In genomic region chr12:69351685-69352084, GRCm38 (mm10) we compare ENCODE assay signal across 13 mouse cellular contexts. TPM values are rescaled to one million over a fixed set of nuclear protein-coding genes. Genes with fewer than 3 reads are reported as not detected.
DNase-seq lines count a peak whose midpoint lies in the region; ATAC-seq and TF ChIP-seq lines count a peak whose summit lies in the region.
"Had no signal": no experiment of that assay in that cellular context is flagged by ENCODE, and none has a peak within 500 bp of the region (broad histone marks: within the 10 kb centered on the region; RNA-seq: fewer than 3 reads in every experiment).

No protein-coding gene starts in this region.

- 0 out of 2 replicates have a peak, but pooled peaks have one; percentile 42 for ATAC-seq in megakaryocyte progenitor cell, adult 5-6 weeks (replicated peaks; ENCODE audit: poor library complexity)

- no peak overlapping the region for H3K4me3 ChIP-seq in left cerebral cortex, adult 2 months
- H3K4me3 ChIP-seq: heart, embryonic 15.5 days; hindbrain, embryonic 15.5 days; liver, embryonic 13.5 days; neural tube, embryonic 15.5 days had no signal

- DNase-seq in left cerebral cortex, adult 2 months (ENCODE audit: extremely low spot score in 1 of 2, low spot score in 2 of 2), result no peak
- DNase-seq in left cerebral cortex, adult 8-10 months (ENCODE audit: low spot score in 2 of 2), result no peak
- peak; percentile 45 for DNase-seq in CD4-positive helper T cell, adult 2 months (ENCODE audit: low read depth, low spot score)
- peak; percentile 48 for DNase-seq in ES-CJ7 (ENCODE audit: low read depth, low spot score)
- no peak for DNase-seq in urinary bladder, postnatal 25 days (ENCODE audit: low spot score)
- no peak for DNase-seq in spleen, postnatal 14 days (ENCODE audit: low spot score in 2 of 2)
- DNase-seq: cerebellum, adult 18-20 months; liver, embryonic 13.5 days had no signal

- no peak overlapping the region for H3K27ac ChIP-seq in left cerebral cortex, adult 2 months
- H3K27ac ChIP-seq: heart, embryonic 15.5 days; hindbrain, embryonic 15.5 days; liver, embryonic 13.5 days; macrophage; neural tube, embryonic 15.5 days had no signal

- TF ChIP-seq CTCF in left cerebral cortex, adult 2 months (IDR thresholded peaks at IDR 0.05), result peak; percentile 22; the same call in 1 of the 2 replicates

- intact Hi-C loops in left cerebral cortex, adult 2 months (cut with DNase I), result no loop called here

RNA-seq across cellular contexts. Expression of gene Nemf, which starts 5.3 kb away (rescaled TPM):
- 10 to 100 TPM; 46.3 to 53.7 TPM for total RNA-seq in left cerebral cortex, adult 2 months (2021)
- 10 to 100 TPM; 43.7 to 46.5 (median 45.8) TPM for total RNA-seq in left cerebral cortex, adult 8-10 months (2022)
- 62.7 and 76.9 TPM in 2 replicates for total RNA-seq in megakaryocyte progenitor cell, adult 5-6 weeks (2015)
- 80.0 and 130 TPM in 2 replicates for total RNA-seq in megakaryocyte progenitor cell, adult 5-6 weeks (2017)

RNA-seq across cellular contexts. Expression of gene Arf6, which starts 20.3 kb away (rescaled TPM):
- 10 to 100 TPM; 56.8 to 58.9 TPM for total RNA-seq in left cerebral cortex, adult 2 months (2021)
- total RNA-seq in left cerebral cortex, adult 8-10 months (2022), result 10 to 100 TPM; 53.1 to 59.5 (median 56.7) TPM
- total RNA-seq in megakaryocyte progenitor cell, adult 5-6 weeks (2015), result 89.6 and 90.6 TPM in 2 replicates
- 145 and 148 TPM in 2 replicates for total RNA-seq in megakaryocyte progenitor cell, adult 5-6 weeks (2017)

RNA-seq across cellular contexts. Expression of gene Gm9887, which starts 20.6 kb away (rescaled TPM):
- 1 to 10 TPM; 1.2 TPM for total RNA-seq in left cerebral cortex, adult 2 months (2021)
- total RNA-seq in left cerebral cortex, adult 8-10 months (2022), result 1 to 10 TPM in 1 of 4 experiments, under 1 TPM in 1, not detected in 2; 0.87 to 1.6 TPM
- not detected in 2 replicates for total RNA-seq in megakaryocyte progenitor cell, adult 5-6 weeks (2015)
- 1.5 TPM in 1 of 2 replicates, not detected in the other for total RNA-seq in megakaryocyte progenitor cell, adult 5-6 weeks (2017)

RNA-seq across cellular contexts. Expression of gene Klhdc2, which starts 55.2 kb away (rescaled TPM):
- 100 to 1,000 TPM; 126 to 147 TPM for total RNA-seq in left cerebral cortex, adult 2 months (2021)
- total RNA-seq in left cerebral cortex, adult 8-10 months (2022), result 100 to 1,000 TPM; 126 to 141 (median 133) TPM
- 61.9 and 66.9 TPM in 2 replicates for total RNA-seq in megakaryocyte progenitor cell, adult 5-6 weeks (2015)
- 55.0 and 64.9 TPM in 2 replicates for total RNA-seq in megakaryocyte progenitor cell, adult 5-6 weeks (2017)

Comparison
In these comparisons a context has a peak if more than half of its experiments do, and no peak if none do; other contexts are left out.
1. DNase-seq: peak in CD4-positive helper T cell, adult 2 months (single experiment) and ES-CJ7 (single experiment); none in left cerebral cortex, adult 2 months (0 of 2), left cerebral cortex, adult 8-10 months (0 of 2), urinary bladder, postnatal 25 days (single experiment) and spleen, postnatal 14 days (0 of 2).